Mouse (Mus musculus) G1E (cell line): ENCODE data around the gene Nek6. TPM values are rescaled to one million over a fixed set of nuclear protein-coding genes. Genes with fewer than 3 reads are reported as not detected.

Source experiments
- ATAC-seq: 2 replicates; pipeline ENCODE4 v1.8.0; 2016; ENCODE audit warnings: mild to moderate bottlenecking; ENCODE audit not compliant: insufficient number of reproducible peaks, poor library complexity, low FRiP score, severe bottlenecking; ENCODE audit errors: extremely low read depth
- DNase-seq: peaks from one replicate; pipeline ENCODE4 v3.0.0; 2012; ENCODE audit warnings: low spot score
- H3K27me3 ChIP-seq: 2 replicates; pipeline ENCODE4 v1.6.1; 2012; ENCODE audit warnings: mild to moderate bottlenecking, low read length, inconsistent platforms; ENCODE audit not compliant: insufficient read depth
- H3K36me3 ChIP-seq: replicated peaks from 2 replicates; pipeline ENCODE3; 2012; ENCODE audit warnings: mild to moderate bottlenecking, inconsistent platforms
- H3K4me1 ChIP-seq: 2 replicates; pipeline ENCODE4 v1.6.1; 2012; ENCODE audit warnings: low read depth, low read length, inconsistent platforms, mixed read lengths; ENCODE audit not compliant: insufficient read depth
- H3K4me3 ChIP-seq: 2 replicates; pipeline ENCODE4 v1.5.1; 2012; ENCODE audit warnings: low read depth, mild to moderate bottlenecking, inconsistent platforms, low read length, moderate library complexity, mixed read lengths
- H3K9me3 ChIP-seq: replicated peaks from 2 replicates; pipeline ENCODE4 v1.6.1; 2012; ENCODE audit warnings: inconsistent platforms
- CTCF ChIP-seq: IDR thresholded peaks from 2 replicates; pipeline ENCODE4 v1.5.1; 2012; ENCODE audit warnings: low read depth, low read length, inconsistent platforms, mixed read lengths
- GATA1 ChIP-seq: IDR thresholded peaks from 2 replicates; pipeline ENCODE4 v1.6.1; 2012; ENCODE audit warnings: borderline replicate concordance, low read length, inconsistent platforms, mixed read lengths
- GATA2 ChIP-seq: IDR thresholded peaks from 2 replicates; pipeline ENCODE4 v1.6.1; 2012; ENCODE audit warnings: low read depth, low read length, inconsistent platforms, borderline replicate concordance
- POLR2AphosphoS5 ChIP-seq: IDR thresholded peaks from 2 replicates; pipeline ENCODE4 v1.6.1; 2012; ENCODE audit warnings: low read depth, low read length, inconsistent platforms; ENCODE audit not compliant: insufficient replicate concordance
- TAL1 ChIP-seq: conservative IDR thresholded peaks from 2 replicates; pipeline ENCODE4 v1.6.1; 2012; ENCODE audit warnings: low read depth, low read length, inconsistent platforms, mixed read lengths
- polyA plus RNA-seq: library from polyadenylated mRNA; stranded (reverse); fragments of >175 nt; gene quantifications from 2 replicates; pipeline ENCODE4 v1.2.3, GENCODE M21; 2012
- total RNA-seq, 2 experiments: library from RNA; stranded (forward) in 1 of 2; stranded (reverse) in 1 of 2; fragments of 200-1000 nt in 1 of 2; fragments of >200 nt in 1 of 2; fragmentation: Nextera tagmentation in 1 of 2; gene quantifications; 2 replicates each; pipeline ENCODE4 v1.2.3; 2014 to 2017

The Nek6 gene
- total and polyA plus RNA-seq, 3 experiments: 95.8 to 180 (median 113) TPM

DNA sequence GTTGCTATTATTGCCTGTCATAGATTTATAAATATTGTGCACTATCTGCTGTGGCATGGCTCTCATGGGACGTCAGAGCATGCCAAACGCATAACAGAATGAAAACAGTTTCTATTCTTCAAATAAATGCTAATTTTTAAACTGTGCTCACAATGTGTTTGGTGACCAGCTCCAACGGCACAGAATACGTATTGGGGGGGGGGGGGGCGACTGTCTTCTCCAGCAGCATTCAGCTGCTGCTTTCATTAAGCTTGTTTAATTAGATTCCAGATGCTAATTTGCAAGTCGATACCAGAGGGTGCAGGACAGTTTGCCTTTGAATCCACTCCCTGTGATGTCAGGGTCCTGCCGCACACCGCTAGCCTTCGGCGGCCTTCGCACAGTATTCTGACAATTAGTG, 97.9 kb downstream of the Nek6 start:
- Histone ChIP-seq H3K27me3 (no peaks in the 10 kb centered on the region), H3K4me1 (no peaks in the 10 kb centered on the region), H3K4me3 (no peak overlapping the region), H3K9me3 (no peaks in the 10 kb centered on the region), H3K36me3 (peaks cover 81% of the 10 kb centered on the region)
- DNase-seq: no peak
- no peak for TF ChIP-seq GATA1
- no peak for TF ChIP-seq CTCF
- no peak for TF ChIP-seq TAL1
- TF ChIP-seq GATA2: no peak
- no peak for TF ChIP-seq POLR2AphosphoS5
- ATAC-seq: no peak

DNA sequence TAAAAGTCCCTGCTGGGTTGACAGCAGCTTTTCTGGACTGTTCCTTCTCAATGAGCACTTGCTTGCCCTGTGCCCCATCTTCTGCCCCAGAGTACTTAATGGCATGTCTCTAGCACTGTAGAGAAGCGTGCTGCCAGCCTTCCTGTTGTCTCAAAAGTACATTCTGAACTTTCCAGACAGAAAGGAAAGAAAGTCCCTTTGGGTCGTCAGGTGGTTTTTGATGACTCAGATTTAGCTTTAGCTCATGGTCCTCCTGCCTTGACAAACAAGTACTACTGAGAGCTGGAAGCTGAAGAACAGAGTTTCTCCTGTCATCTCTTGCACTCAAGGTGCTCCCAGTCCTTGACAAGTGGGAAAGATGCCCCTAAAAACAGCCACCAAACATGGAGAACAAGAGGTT, 98.7 kb downstream of the Nek6 start:
- H3K4me1 ChIP-seq: peaks cover 5% of the 10 kb centered on the region; the same call in 1 of the 2 replicates
- H3K9me3 ChIP-seq: no peaks in the 10 kb centered on the region
- ATAC-seq: no peak
- TF ChIP-seq CTCF: no peak
- no peak for TF ChIP-seq GATA2
- no peak for TF ChIP-seq POLR2AphosphoS5
- TF ChIP-seq GATA1: no peak
- TF ChIP-seq TAL1: no peak
- H3K36me3 ChIP-seq: peaks cover 86% of the 10 kb centered on the region
- no peaks in the 10 kb centered on the region for H3K27me3 ChIP-seq
- no peak for DNase-seq
- H3K4me3 ChIP-seq: no peak overlapping the region

DNA sequence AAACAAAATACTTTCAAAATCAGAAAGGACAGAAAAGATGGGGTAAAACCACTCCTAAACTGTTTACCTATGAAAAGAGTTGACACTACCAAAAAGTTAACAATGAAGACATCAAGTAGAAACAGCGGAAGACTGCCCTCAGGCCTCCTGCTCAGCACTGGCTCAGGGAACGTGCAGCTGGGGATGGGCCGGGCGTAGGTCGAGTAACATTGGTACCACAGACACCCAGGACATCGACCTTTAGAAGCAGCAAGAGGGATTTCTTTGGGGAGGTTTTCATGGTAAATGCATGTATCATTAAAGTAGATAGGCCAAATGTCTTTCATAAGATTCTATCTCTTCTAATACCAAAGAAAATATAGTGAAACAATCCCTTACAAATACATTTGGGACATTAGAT, 101.2 kb downstream of the Nek6 start:
- Histone ChIP-seq H3K36me3 (peaks cover 90% of the 10 kb centered on the region), H3K27me3 (no peaks in the 10 kb centered on the region), H3K4me3 (no peak overlapping the region), H3K9me3 (no peaks in the 10 kb centered on the region), H3K4me1 (peaks cover 23% of the 10 kb centered on the region)
- ATAC-seq: no peak
- no peak for TF ChIP-seq POLR2AphosphoS5
- no peak for TF ChIP-seq CTCF
- TF ChIP-seq TAL1: no peak
- no peak for TF ChIP-seq GATA2
- no peak for TF ChIP-seq GATA1
- no peak for DNase-seq

GRCm38 (mm10) chr2:38613576-38613975, 102.1 kb downstream of the Nek6 start:
- Histone ChIP-seq H3K4me1 (peaks cover 26% of the 10 kb centered on the region), H3K9me3 (no peaks in the 10 kb centered on the region), H3K36me3 (peaks cover 91% of the 10 kb centered on the region), H3K27me3 (no peaks in the 10 kb centered on the region), H3K4me3 (no peak overlapping the region)
- no peak for TF ChIP-seq CTCF
- no peak for TF ChIP-seq TAL1
- no peak for TF ChIP-seq POLR2AphosphoS5
- no peak for TF ChIP-seq GATA2
- TF ChIP-seq GATA1: no peak
- DNase-seq: no peak
- no peak for ATAC-seq

- H3K36me3 ChIP-seq: peaks cover 87% of the 10 kb centered on the region
- no peak for TF ChIP-seq TAL1
- TF ChIP-seq POLR2AphosphoS5: no peak
- TF ChIP-seq CTCF: no peak
- no peak for TF ChIP-seq GATA2
- no peak for TF ChIP-seq GATA1
- no peak overlapping the region for H3K4me3 ChIP-seq
- H3K4me1 ChIP-seq: peaks cover 26% of the 10 kb centered on the region
- H3K27me3 ChIP-seq: no peaks in the 10 kb centered on the region
- no peaks in the 10 kb centered on the region for H3K9me3 ChIP-seq
- DNase-seq (no peak), ATAC-seq (no peak)
Measured at GRCm38 (mm10) chr2:38614437-38614836, 103.0 kb downstream of the Nek6 start.

DNA sequence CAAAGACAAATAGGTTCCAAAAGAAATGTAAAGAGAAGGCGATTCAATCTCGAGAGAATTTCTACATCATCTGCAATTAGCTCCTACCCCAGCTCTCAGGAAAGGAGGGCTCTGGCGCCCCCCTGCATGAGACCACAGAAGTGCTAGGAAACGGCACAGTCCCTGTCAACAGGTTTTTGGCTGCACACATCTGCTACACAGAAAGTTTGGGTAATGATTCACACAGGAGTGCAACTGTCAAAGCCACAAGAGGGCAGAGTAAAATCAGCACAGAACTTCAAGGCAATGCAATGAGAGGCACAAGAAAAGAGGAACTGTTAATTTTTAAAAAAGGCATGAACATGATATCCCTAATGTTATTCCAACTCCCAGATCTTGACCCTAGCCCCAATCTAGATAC, 104.6 kb downstream of the Nek6 start:
- peaks cover 26% of the 10 kb centered on the region for H3K4me1 ChIP-seq
- ATAC-seq (no peak; the same call in 1 of the 2 replicates), DNase-seq (no peak)
- no peaks in the 10 kb centered on the region for H3K9me3 ChIP-seq
- peaks cover 83% of the 10 kb centered on the region for H3K36me3 ChIP-seq
- TF ChIP-seq GATA2: no peak
- TF ChIP-seq CTCF: no peak
- TF ChIP-seq POLR2AphosphoS5: no peak
- TF ChIP-seq TAL1: no peak
- TF ChIP-seq GATA1: no peak
- no peak overlapping the region for H3K4me3 ChIP-seq
- no peaks in the 10 kb centered on the region for H3K27me3 ChIP-seq
